Mouse (Mus musculus) CH12.LX (cell line): ENCODE data around the gene Ptprs. TPM values are rescaled to one million over a fixed set of nuclear protein-coding genes. Genes with fewer than 3 reads are reported as not detected.

ENCODE experiments used
- DNase-seq: peaks from one replicate; pipeline ENCODE4 v3.0.0-alpha.2; 2013; ENCODE audit errors: extremely low read depth
- H3K27ac ChIP-seq: 2 replicates; pipeline ENCODE4 v1.5.1; 2012; ENCODE audit warnings: low read depth, mild to moderate bottlenecking, control low read depth, moderate library complexity; ENCODE audit not compliant: insufficient read depth
- H3K27me3 ChIP-seq: replicated peaks from 2 replicates; pipeline ENCODE3; 2012; ENCODE audit warnings: inconsistent platforms
- H3K36me3 ChIP-seq, 2 experiments: replicated peaks in 1 of 2; 2 replicates each; pipeline versions ENCODE3 to v1.6.1; 2012; ENCODE audit warnings: inconsistent platforms in 1 of 2, low read length in 1 of 2, mild to moderate bottlenecking in 1 of 2, mixed read lengths in 1 of 2, moderate library complexity in 1 of 2; ENCODE audit not compliant: control insufficient read depth in 1 of 2, insufficient read depth in 1 of 2
- H3K4me1 ChIP-seq, 2 experiments: 2 replicates each; pipeline ENCODE4 v1.6.1; 2012; ENCODE audit warnings: inconsistent platforms in 1 of 2, moderate library complexity in 1 of 2; ENCODE audit not compliant: insufficient read depth in 2 of 2, control insufficient read depth in 1 of 2
- H3K4me2 ChIP-seq: 2 replicates; pipeline ENCODE4 v1.6.1; 2012; ENCODE audit warnings: low read depth, mild to moderate bottlenecking, control low read depth; ENCODE audit not compliant: poor library complexity, insufficient read depth, severe bottlenecking
- H3K4me3 ChIP-seq, 3 experiments: fragments of 150-350 bp in 1 of 3; sonication (generic) in 1 of 3; replicated peaks in 1 of 3; 2 replicates each; pipeline versions ENCODE3 to v1.5.1; 2011 to 2012; ENCODE audit warnings: low read depth in 2 of 3, low read length in 2 of 3, mild to moderate bottlenecking in 2 of 3, moderate library complexity in 2 of 3, control low read depth in 1 of 3, improper control_type of control experiment in 1 of 3, inconsistent platforms in 1 of 3, mixed read lengths in 1 of 3; ENCODE audit not compliant: poor library complexity in 1 of 3
- H3K79me2 ChIP-seq: replicated peaks from 2 replicates; pipeline ENCODE4 v1.6.1; 2012; ENCODE audit warnings: mild to moderate bottlenecking, moderate library complexity; ENCODE audit not compliant: control insufficient read depth, poor library complexity, insufficient read depth, severe bottlenecking; ENCODE audit errors: extremely low read depth
- H3K9ac ChIP-seq: 2 replicates; pipeline ENCODE4 v1.6.1; 2012; ENCODE audit warnings: low read depth, mild to moderate bottlenecking, control low read depth, moderate library complexity; ENCODE audit not compliant: insufficient read depth
- H3K9me3 ChIP-seq: replicated peaks from 2 replicates; pipeline ENCODE3; 2012; ENCODE audit warnings: low read length, inconsistent platforms, mixed read lengths
- BHLHE40 ChIP-seq: IDR thresholded peaks from 2 replicates; pipeline ENCODE4 v1.6.1; 2011; ENCODE audit warnings: mild to moderate bottlenecking, low read depth, low read length, improper control_type of control experiment
- CHD2 ChIP-seq: IDR thresholded peaks from 2 replicates; pipeline ENCODE4 v1.6.1; 2011; ENCODE audit warnings: low read length, improper control_type of control experiment
- CTCF ChIP-seq, 2 experiments: IDR thresholded peaks in 1 of 2; conservative IDR thresholded peaks in 1 of 2; 2 replicates each; pipeline ENCODE4 v1.5.1; 2011 to 2012; ENCODE audit warnings: low read depth in 2 of 2, low read length in 2 of 2, improper control_type of control experiment in 1 of 2, inconsistent platforms in 1 of 2, mild to moderate bottlenecking in 1 of 2, moderate library complexity in 1 of 2
- E2F4 ChIP-seq: IDR thresholded peaks from 2 replicates; pipeline ENCODE4 v1.6.1; 2011; ENCODE audit warnings: low read depth, low read length, improper control_type of control experiment; ENCODE audit not compliant: insufficient replicate concordance
- ETS1 ChIP-seq: conservative IDR thresholded peaks from 2 replicates; pipeline ENCODE4 v1.6.1; 2012; ENCODE audit warnings: low read depth, mild to moderate bottlenecking, inconsistent platforms, low read length, improper control_type of control experiment, moderate library complexity
- GABPA ChIP-seq: IDR thresholded peaks from 2 replicates; pipeline ENCODE4 v1.6.1; 2012; ENCODE audit warnings: low read depth, low read length, improper control_type of control experiment, inconsistent platforms; ENCODE audit not compliant: insufficient replicate concordance
- IRF4 ChIP-seq: IDR thresholded peaks from 2 replicates; pipeline ENCODE4 v1.6.1; 2014; ENCODE audit warnings: low read depth, mild to moderate bottlenecking, inconsistent platforms, low read length, improper control_type of control experiment
- JUND ChIP-seq: conservative IDR thresholded peaks from 2 replicates; pipeline ENCODE4 v1.6.1; 2011; ENCODE audit warnings: low read depth, low read length, improper control_type of control experiment
- MAFK ChIP-seq: IDR thresholded peaks from 2 replicates; pipeline ENCODE4 v1.6.1; 2011; ENCODE audit warnings: low read length, improper control_type of control experiment; ENCODE audit not compliant: insufficient replicate concordance
- NRF1 ChIP-seq: IDR thresholded peaks from 2 replicates; pipeline ENCODE4 v1.6.1; 2014; ENCODE audit warnings: low read depth, mild to moderate bottlenecking, inconsistent platforms, low read length, improper control_type of control experiment, moderate library complexity
- POLR2A ChIP-seq: IDR thresholded peaks from 2 replicates; pipeline ENCODE4 v1.6.1; 2011; ENCODE audit warnings: low read depth, mild to moderate bottlenecking, improper control_type of control experiment, low read length
- RAD21 ChIP-seq: IDR thresholded peaks from 2 replicates; pipeline ENCODE4 v1.6.1; 2011; ENCODE audit warnings: low read depth, mild to moderate bottlenecking, low read length, improper control_type of control experiment, moderate library complexity
- RCOR1 ChIP-seq: conservative IDR thresholded peaks from 2 replicates; pipeline ENCODE4 v1.6.1; 2012; ENCODE audit warnings: low read depth, mild to moderate bottlenecking, inconsistent platforms, low read length, improper control_type of control experiment
- SIN3A ChIP-seq: IDR thresholded peaks from 2 replicates; pipeline ENCODE4 v1.6.1; 2012; ENCODE audit warnings: low read length, improper control_type of control experiment, inconsistent platforms
- TBP ChIP-seq: conservative IDR thresholded peaks from 2 replicates; pipeline ENCODE4 v1.6.1; 2011; ENCODE audit warnings: low read depth, low read length, improper control_type of control experiment
- TCF12 ChIP-seq: IDR thresholded peaks from 2 replicates; pipeline ENCODE4 v1.6.1; 2014; ENCODE audit warnings: low read depth, mild to moderate bottlenecking, inconsistent platforms, low read length, improper control_type of control experiment
- UBTF ChIP-seq: IDR thresholded peaks from 2 replicates; pipeline ENCODE4 v1.6.1; 2012; ENCODE audit warnings: low read depth, mild to moderate bottlenecking, inconsistent platforms, low read length, improper control_type of control experiment, moderate library complexity
- USF2 ChIP-seq: conservative IDR thresholded peaks from 2 replicates; pipeline ENCODE4 v1.6.1; 2011; ENCODE audit warnings: low read depth, low read length, improper control_type of control experiment
- ZC3H11A ChIP-seq: IDR thresholded peaks from 2 replicates; pipeline ENCODE4 v1.6.1; 2012; ENCODE audit warnings: low read depth, mild to moderate bottlenecking, inconsistent platforms, low read length, improper control_type of control experiment
- ZNF384 ChIP-seq: IDR thresholded peaks from 2 replicates; pipeline ENCODE4 v1.6.1; 2012; ENCODE audit warnings: low read depth, low read length, improper control_type of control experiment, inconsistent platforms
- dilution Hi-C: fragments of 300-500 bp; cut with MboI; formaldehyde crosslinking; loops from 2 replicates; pipeline ENCODE4 v1.14.3; 2020; ENCODE audit warnings: low sequenced_read_pairs; ENCODE audit not compliant: extremely low pct_unique_long_range_greater_than_20kb, extremely low pct_ligation_motif_present
- in situ Hi-C: fragments of 300-500 bp; cut with MboI; formaldehyde crosslinking; loops from 3 replicates; pipeline ENCODE4 v1.14.3; 2019; ENCODE audit warnings: low sequenced_read_pairs, low pct_ligation_motif_present, low pct_unique_long_range_greater_than_20kb, mixed read lengths
- polyA plus RNA-seq: library from polyadenylated mRNA; unstranded; fragments of >175 nt; gene quantifications from 2 replicates; pipeline ENCODE4 v1.2.1, GENCODE M21; 2012; ENCODE audit warnings: low read depth; ENCODE audit not compliant: insufficient read length
- total RNA-seq, 2 experiments: library from RNA; depleted of rRNA; stranded (reverse); fragments of 300-350 nt in 1 of 2; fragments of >200 nt in 1 of 2; gene quantifications; 2 replicates each; pipeline ENCODE4 v1.2.3; 2012 to 2014

Ptprs gene
- total and polyA plus RNA-seq, 3 experiments = 11.3 to 41.1 (median 27.0) TPM

DNA sequence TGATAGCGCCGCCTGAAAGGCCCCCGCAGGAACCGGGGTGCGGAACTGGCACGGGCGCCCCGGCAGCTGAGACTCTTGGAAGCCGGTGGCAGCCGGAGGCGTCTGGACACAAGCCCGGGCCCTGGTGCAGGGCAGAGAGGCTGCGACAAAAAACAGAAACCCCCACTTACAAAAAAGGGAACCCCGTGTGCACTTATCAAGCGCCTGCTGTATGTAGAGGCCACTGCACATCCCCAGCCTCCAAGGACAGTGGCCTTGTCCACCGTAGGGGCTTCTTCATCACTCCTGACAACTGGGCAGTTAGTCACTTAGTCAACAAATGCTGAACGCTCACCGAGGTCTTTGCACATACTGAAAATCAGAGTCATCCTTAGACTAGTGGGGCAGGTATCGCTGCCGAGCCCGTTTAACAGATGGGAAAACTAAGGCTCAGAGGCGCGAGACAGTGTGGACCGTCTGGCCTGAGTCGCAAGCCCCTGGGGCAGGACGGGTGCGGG is 34.2 kb upstream of the Ptprs start:
- no peak overlapping the region for H3K4me3 ChIP-seq
- H3K9ac ChIP-seq = no peak overlapping the region
- peaks cover 2 to 12% of the 10 kb centered on the region in 2 experiments; a peak in 1 of 4 replicates for H3K4me1 ChIP-seq
- H3K9me3 ChIP-seq = peaks cover 23% of the 10 kb centered on the region
- H3K4me2 ChIP-seq = no peak overlapping the region
- in situ Hi-C loops (no loop called here), dilution Hi-C loops (no loop called here)
- peaks cover 15% of the 10 kb centered on the region for H3K27me3 ChIP-seq
- DNase-seq = no peak
- no peak overlapping the region for H3K27ac ChIP-seq
- H3K36me3 ChIP-seq = no peaks in the 10 kb centered on the region
- no peak for TF ChIP-seq ETS1
- TF ChIP-seq NRF1 = no peak
- TF ChIP-seq ZC3H11A = no peak
- TF ChIP-seq GABPA = no peak
- no peak for TF ChIP-seq RAD21
- no peak for TF ChIP-seq CHD2
- TF ChIP-seq USF2 = no peak
- TF ChIP-seq TCF12 = no peak
- no peak for TF ChIP-seq CTCF (conservative IDR thresholded peaks at IDR 0.05 in 1 of 2, IDR thresholded peaks at IDR 0.05 in 1 of 2; ENCODE audit: low read depth in 2 of 2, low read length in 2 of 2)
- TF ChIP-seq MAFK = no peak
- no peak for TF ChIP-seq IRF4
- no peak for TF ChIP-seq TBP
- TF ChIP-seq UBTF = no peak
- TF ChIP-seq E2F4 = no peak
- TF ChIP-seq RCOR1 = no peak
- no peak for TF ChIP-seq ZNF384
- no peaks in the 10 kb centered on the region for H3K79me2 ChIP-seq

DNA sequence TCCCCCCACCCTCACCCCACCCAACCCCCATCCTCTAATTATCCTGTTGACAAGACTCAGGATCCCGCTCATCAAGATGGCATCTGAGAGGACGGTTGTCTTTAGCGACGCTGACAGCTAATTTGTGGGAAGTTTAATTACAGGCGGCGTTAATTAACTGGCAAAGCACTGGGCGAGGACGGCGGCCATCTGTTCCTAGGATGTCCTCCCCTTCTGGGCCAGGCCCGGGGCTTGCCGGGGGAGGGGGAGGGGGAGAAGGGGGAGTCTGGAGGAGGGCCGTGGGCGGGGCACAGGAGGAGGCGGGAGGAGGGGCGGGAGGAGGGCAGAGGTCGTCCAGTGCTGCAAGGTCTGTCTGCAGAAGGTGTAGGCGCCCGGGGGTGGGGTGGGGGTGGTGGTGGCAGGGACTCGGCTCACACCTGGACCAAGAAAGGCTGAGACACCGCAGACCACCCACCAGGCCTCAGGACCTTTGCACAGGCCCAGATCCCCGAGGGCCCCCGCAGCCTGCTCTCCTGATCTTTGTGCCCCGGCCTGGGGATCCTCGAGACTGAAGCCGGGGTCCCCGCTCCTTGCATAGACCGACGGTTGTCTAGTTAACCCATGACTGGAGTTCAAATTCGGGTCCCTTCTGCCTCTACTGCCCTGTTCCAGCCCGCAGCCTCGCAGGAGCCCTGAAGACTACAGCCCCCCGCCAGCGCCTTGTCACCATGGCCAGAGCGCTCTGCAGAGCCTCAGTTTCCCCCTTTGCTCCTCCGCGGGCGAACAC is 33.6 kb upstream of the Ptprs start:
- Histone ChIP-seq H3K9me3 (peaks cover 26% of the 10 kb centered on the region), H3K36me3 (no peaks in the 10 kb centered on the region), H3K4me1 (peaks cover 2 to 12% of the 10 kb centered on the region in 2 experiments; a peak in 1 of 4 replicates), H3K4me2 (no peak overlapping the region), H3K9ac (no peak overlapping the region), H3K4me3 (no peak overlapping the region), H3K27me3 (peaks cover 10% of the 10 kb centered on the region), H3K79me2 (no peaks in the 10 kb centered on the region), H3K27ac (no peak overlapping the region)
- TF ChIP-seq RCOR1 (no peak), POLR2A (no peak), ETS1 (no peak), BHLHE40 (no peak), USF2 (no peak), SIN3A (no peak), CTCF (conservative IDR thresholded peaks at IDR 0.05 in 1 of 2, IDR thresholded peaks at IDR 0.05 in 1 of 2; ENCODE audit: low read depth in 2 of 2, low read length in 2 of 2) (no peak), JUND (no peak)
- DNase-seq = no peak
- dilution Hi-C loops = no loop called here
- in situ Hi-C loops = loop anchor here (5.0 kb wide), 1 partner anchor 32 kb away; no protein-coding TSS in a partner anchor
